Mouse (Mus musculus) myocyte (in vitro differentiated cells): ENCODE measurements at regions not wholly inside any gene's neighbourhood (a gene's known extent, or its start where the extent isn't known, plus 50 kb on each side); places are given as distances from the start of the nearest gene placed in this dataset.

ENCODE experiments used
- MAX ChIP-seq: IDR thresholded peaks from one replicate; pipeline ENCODE4 v1.6.1; 2011; ENCODE audit warnings: low read depth, mild to moderate bottlenecking, control low read depth
- MYOD1 ChIP-seq, 3 experiments: IDR thresholded peaks; one replicate each; pipeline ENCODE4 v1.6.1; 2011; ENCODE audit warnings: control low read depth in 2 of 3, low read depth in 2 of 3, mild to moderate bottlenecking in 2 of 3, moderate library complexity in 1 of 3; ENCODE audit not compliant: insufficient read length in 2 of 3, control insufficient read depth in 1 of 3
- POLR2A ChIP-seq: IDR thresholded peaks from one replicate; pipeline ENCODE4 v1.6.1; 2011; ENCODE audit warnings: low read depth, mild to moderate bottlenecking, control low read depth, moderate library complexity; ENCODE audit not compliant: insufficient read length
- POLR2AphosphoS2 ChIP-seq: IDR thresholded peaks from one replicate; pipeline ENCODE4 v1.6.1; 2011; ENCODE audit warnings: low read depth, control low read depth; ENCODE audit not compliant: insufficient read length

GRCm38 (mm10) chr13:37678772-37679171, 99.4 kb upstream of the Rreb1 start:
- TF ChIP-seq POLR2A (peak; percentile 36), MAX (no peak), MYOD1 (IDR thresholded peaks at IDR 0.05; ENCODE audit: control insufficient read depth in 1 of 3, insufficient read length in 2 of 3, low read depth in 2 of 3) (peak in 1 of 3 experiments; percentile 45), POLR2AphosphoS2 (no peak)
